Mouse (Mus musculus): ENCODE measurements around the gene Abhd18. TPM values are rescaled to one million over a fixed set of nuclear protein-coding genes. Genes with fewer than 3 reads are reported as not detected.
A peak's percentile ranks its signal among the peaks of the same experiment; 100 is the strongest.
"Not testable (repeated sequence)": the region's sequence is repeated elsewhere in the genome, so short reads cannot be mapped to it uniquely, and the experiment has no call there.

The Abhd18 gene
- polyA plus RNA-seq (2014; fragmentation: Nextera tagmentation; extraction: Ambion mirVana), result 7.7 and 8.1 TPM in 2 replicates

DNA sequence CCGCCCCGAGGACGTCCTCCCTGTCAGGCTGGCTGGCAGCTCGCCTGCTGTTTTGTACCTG lies at the start of gene Abhd18:
Gene Abhd18 (plus strand): TSS at position 14 of the 61 bp plus-strand sequence.
- peak within 1 kb of the TSS; percentile 56 for H3K4me3 ChIP-seq (ENCODE audit: low read depth, low read length)
- H3K4me2 ChIP-seq, result peak within 1 kb of the TSS; percentile 68
- not testable (repeated sequence) for H3K4me1 ChIP-seq (replicated peaks; ENCODE audit: control insufficient read depth, insufficient read depth, low read length); DNase-seq (ENCODE audit: low spot score); H3K9me3 ChIP-seq (ENCODE audit: control insufficient read depth, low read length); H3K36me3 ChIP-seq (ENCODE audit: control insufficient read depth, insufficient read depth, low read length); H3K27me3 ChIP-seq (replicated peaks; ENCODE audit: control insufficient read depth, insufficient read depth, low read length); ATAC-seq (replicated peaks; ENCODE audit: low FRiP score)
- peak within 1 kb of the TSS; percentile 52 for H3K27ac ChIP-seq (ENCODE audit: low read depth, low read length)
- H3K9ac ChIP-seq (ENCODE audit: low read depth, low read length), result peak within 1 kb of the TSS; percentile 75
- no CpG with 5 or more reads among the region's 4 CpGs for WGBS

DNA sequence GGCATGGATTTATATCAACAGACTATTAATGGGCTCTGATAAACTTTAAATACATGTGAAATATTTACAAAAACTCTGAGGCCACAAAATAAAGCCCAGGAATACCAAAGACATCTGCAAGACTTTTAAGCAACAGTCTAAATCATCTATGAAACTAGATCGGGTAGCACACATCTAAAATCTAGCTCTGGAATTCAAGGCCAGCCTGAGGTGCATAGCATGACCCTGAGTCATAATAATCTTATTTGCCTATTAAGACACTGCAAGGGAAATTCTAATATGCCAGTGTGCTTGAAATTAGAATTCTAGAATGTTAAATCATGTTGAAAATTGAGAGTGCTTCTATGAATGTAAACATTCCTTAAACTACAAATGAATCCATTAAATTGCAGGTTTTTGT lies 48.7 kb upstream of the Abhd18 start:
- H3K27ac ChIP-seq (ENCODE audit: low read depth, low read length), result no peak overlapping the region
- H3K4me2 ChIP-seq, result no peak overlapping the region
- 79% methylated on average over 1 of the region's 1 CpGs for WGBS
- no peaks in the 10 kb centered on the region for H3K27me3 ChIP-seq (replicated peaks; ENCODE audit: control insufficient read depth, insufficient read depth, low read length)
- H3K9me3 ChIP-seq (ENCODE audit: control insufficient read depth, low read length), result no peaks in the 10 kb centered on the region
- peaks cover 6% of the 10 kb centered on the region for H3K36me3 ChIP-seq (ENCODE audit: control insufficient read depth, insufficient read depth, low read length)
- ATAC-seq (replicated peaks; ENCODE audit: low FRiP score) (no peak), DNase-seq (ENCODE audit: low spot score) (no peak)
- peaks cover 11% of the 10 kb centered on the region for H3K4me1 ChIP-seq (replicated peaks; ENCODE audit: control insufficient read depth, insufficient read depth, low read length)
- H3K9ac ChIP-seq (ENCODE audit: low read depth, low read length), result no peak overlapping the region
- no peak overlapping the region for H3K4me3 ChIP-seq (ENCODE audit: low read depth, low read length)

DNA sequence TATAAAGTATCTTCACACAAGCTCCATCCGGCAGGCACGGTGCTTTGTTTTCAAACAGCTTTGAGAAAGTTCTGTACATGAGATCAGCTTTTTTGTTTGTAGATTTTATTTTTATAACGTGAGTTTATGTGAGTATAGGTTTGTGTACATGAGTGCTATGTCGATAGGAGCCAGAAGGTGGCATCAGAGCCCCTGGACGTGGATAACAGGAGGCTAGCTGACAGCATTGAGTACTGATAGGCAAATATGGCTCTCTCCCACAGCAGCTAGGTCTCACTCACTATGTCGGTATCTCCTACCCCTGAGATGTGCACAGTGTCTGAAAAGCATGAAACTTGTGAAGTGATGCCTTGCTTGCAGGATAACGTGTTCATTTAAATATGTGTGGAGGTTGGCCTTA lies 48.3 kb upstream of the Abhd18 start:
- Histone ChIP-seq H3K27me3 (replicated peaks; ENCODE audit: control insufficient read depth, insufficient read depth, low read length) (no peaks in the 10 kb centered on the region), H3K4me2 (peak overlapping the region; percentile 88; the same call in 1 of the 2 replicates), H3K4me1 (replicated peaks; ENCODE audit: control insufficient read depth, insufficient read depth, low read length) (peaks cover 11% of the 10 kb centered on the region), H3K4me3 (ENCODE audit: low read depth, low read length) (no peak overlapping the region), H3K9me3 (ENCODE audit: control insufficient read depth, low read length) (no peaks in the 10 kb centered on the region), H3K9ac (ENCODE audit: low read depth, low read length) (no peak overlapping the region), H3K36me3 (ENCODE audit: control insufficient read depth, insufficient read depth, low read length) (peaks cover 6% of the 10 kb centered on the region), H3K27ac (ENCODE audit: low read depth, low read length) (no peak overlapping the region)
- 0 out of 2 replicates have a peak, but pooled peaks have one; percentile 45 for ATAC-seq (replicated peaks; ENCODE audit: low FRiP score)
- DNase-seq (ENCODE audit: low spot score), result peak; percentile 56
- 30% methylated on average over 7 of the region's 7 CpGs for WGBS

DNA sequence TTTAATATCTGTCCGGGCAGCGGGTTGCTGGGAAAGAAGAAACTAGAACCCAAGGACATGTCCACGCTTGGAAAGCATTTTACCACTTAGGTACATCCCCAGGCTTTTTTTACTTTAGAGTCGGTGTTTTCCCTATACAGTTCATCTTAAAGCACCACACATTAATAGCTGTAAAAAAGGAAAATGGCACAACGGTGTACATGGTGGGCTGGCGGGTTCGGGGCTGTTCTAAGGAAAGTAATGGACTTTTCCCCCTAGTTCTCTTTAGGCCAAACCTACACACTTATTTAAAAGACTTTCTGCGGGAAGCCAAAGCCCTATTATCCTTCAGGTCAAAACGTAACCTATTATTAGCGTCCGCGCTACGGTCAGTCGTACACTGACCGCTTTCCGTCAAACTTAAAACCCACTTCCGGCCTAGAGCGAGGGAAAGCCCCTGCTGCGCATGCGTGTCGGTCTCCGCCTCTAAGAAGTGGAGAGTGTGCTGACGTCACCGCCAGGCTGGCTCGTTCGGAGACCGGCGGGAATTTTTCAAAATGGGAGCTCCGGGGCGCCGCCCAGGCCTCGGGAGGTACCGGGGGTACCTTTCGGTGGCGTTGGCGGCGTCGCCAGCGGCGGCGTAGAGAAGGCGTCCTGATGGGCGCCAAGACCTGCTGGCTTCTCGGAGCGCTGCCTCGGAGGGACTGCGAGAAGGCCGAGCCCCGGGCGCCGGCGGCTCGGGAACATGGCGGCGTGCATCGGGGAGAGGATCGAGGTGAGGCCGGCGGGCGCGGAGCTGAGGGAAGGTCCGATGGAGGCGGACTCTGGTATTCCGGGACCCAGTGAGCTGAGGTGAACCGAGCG lies 47.0 kb upstream of the Abhd18 start, which contains the start of gene Plk4:
Gene Plk4 (plus strand): TSS at position 490 of the 843 bp plus-strand sequence.
- 2% methylated on average over 66 of the region's 66 CpGs for WGBS
- Histone ChIP-seq H3K4me2 (peak within 1 kb of the TSS; percentile 88), H3K9me3 (ENCODE audit: control insufficient read depth, low read length) (no peaks in the 10 kb centered on the region), H3K9ac (ENCODE audit: low read depth, low read length) (peak within 1 kb of the TSS; percentile 98), H3K36me3 (ENCODE audit: control insufficient read depth, insufficient read depth, low read length) (peaks cover 6% of the 10 kb centered on the region), H3K27me3 (replicated peaks; ENCODE audit: control insufficient read depth, insufficient read depth, low read length) (no peaks in the 10 kb centered on the region), H3K4me3 (ENCODE audit: low read depth, low read length) (peak within 1 kb of the TSS; percentile 85), H3K4me1 (replicated peaks; ENCODE audit: control insufficient read depth, insufficient read depth, low read length) (peaks cover 11% of the 10 kb centered on the region), H3K27ac (ENCODE audit: low read depth, low read length) (peak within 1 kb of the TSS; percentile 86)
- DNase-seq (ENCODE audit: low spot score) (peak; percentile 92), ATAC-seq (replicated peaks; ENCODE audit: low FRiP score) (peak; percentile 93)

DNA sequence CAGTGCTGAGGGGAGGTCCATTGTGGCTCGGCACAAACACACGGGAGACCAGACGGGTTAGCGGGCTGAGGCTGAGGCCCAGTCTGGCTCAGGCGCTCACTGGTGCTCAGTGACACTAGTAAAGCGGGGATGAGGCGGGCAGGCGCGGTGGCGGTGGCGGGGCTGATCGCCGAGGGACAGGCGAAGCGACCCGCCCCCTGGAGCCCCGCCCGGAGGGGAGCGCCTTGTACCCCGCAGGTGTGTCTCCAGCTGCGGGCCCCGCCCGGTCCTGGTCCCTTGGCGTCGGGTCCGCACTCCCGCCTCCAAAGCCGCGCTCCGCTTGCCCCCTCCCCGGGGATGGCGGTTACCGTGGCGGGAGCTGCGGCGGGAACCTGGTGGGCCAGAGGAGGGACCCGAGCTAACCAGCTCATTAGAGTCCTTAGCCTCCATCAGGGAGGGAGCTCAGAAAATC lies 46.4 kb upstream of the Abhd18 start:
- Histone ChIP-seq H3K27ac (ENCODE audit: low read depth, low read length) (peak overlapping the region; percentile 86), H3K4me3 (ENCODE audit: low read depth, low read length) (peak overlapping the region; percentile 85), H3K9ac (ENCODE audit: low read depth, low read length) (peak overlapping the region; percentile 98), H3K36me3 (ENCODE audit: control insufficient read depth, insufficient read depth, low read length) (peaks cover 12% of the 10 kb centered on the region), H3K9me3 (ENCODE audit: control insufficient read depth, low read length) (no peaks in the 10 kb centered on the region), H3K27me3 (replicated peaks; ENCODE audit: control insufficient read depth, insufficient read depth, low read length) (no peaks in the 10 kb centered on the region), H3K4me2 (peak overlapping the region; percentile 88), H3K4me1 (replicated peaks; ENCODE audit: control insufficient read depth, insufficient read depth, low read length) (peaks cover 11% of the 10 kb centered on the region)
- WGBS, result under 1% methylated on average over 35 of the region's 37 CpGs
- DNase-seq (ENCODE audit: low spot score) (peak; percentile 72), ATAC-seq (replicated peaks; ENCODE audit: low FRiP score) (peak; percentile 85)

DNA sequence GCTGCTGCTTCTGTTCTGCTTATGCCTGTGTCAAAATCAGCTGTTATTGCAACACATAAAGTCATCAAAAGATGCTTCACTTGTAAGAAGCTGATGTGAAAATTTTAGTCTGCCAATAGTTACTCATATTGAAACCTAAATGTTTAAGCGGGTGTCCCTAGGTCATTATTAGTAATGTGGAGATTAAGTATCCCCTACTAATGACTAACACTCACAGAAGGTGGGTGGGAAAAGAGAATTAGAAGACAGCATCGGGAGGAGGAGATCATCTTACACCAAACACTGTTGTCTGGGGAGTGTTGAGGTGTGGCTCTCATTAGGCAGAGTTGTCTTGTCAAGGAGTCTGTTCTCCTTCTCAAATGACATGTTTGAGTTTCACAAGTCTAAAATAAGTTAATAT lies 39.9 kb upstream of the Abhd18 start:
- no peak overlapping the region for H3K27ac ChIP-seq (ENCODE audit: low read depth, low read length)
- no peak overlapping the region for H3K9ac ChIP-seq (ENCODE audit: low read depth, low read length)
- H3K36me3 ChIP-seq (ENCODE audit: control insufficient read depth, insufficient read depth, low read length), result peaks cover 40% of the 10 kb centered on the region
- 76% methylated on average over 2 of the region's 2 CpGs for WGBS
- H3K4me3 ChIP-seq (ENCODE audit: low read depth, low read length), result no peak overlapping the region
- H3K27me3 ChIP-seq (replicated peaks; ENCODE audit: control insufficient read depth, insufficient read depth, low read length), result no peaks in the 10 kb centered on the region
- peaks cover 2% of the 10 kb centered on the region for H3K4me1 ChIP-seq (replicated peaks; ENCODE audit: control insufficient read depth, insufficient read depth, low read length)
- no peak overlapping the region for H3K4me2 ChIP-seq
- no peaks in the 10 kb centered on the region for H3K9me3 ChIP-seq (ENCODE audit: control insufficient read depth, low read length)
- DNase-seq (ENCODE audit: low spot score) (no peak), ATAC-seq (replicated peaks; ENCODE audit: low FRiP score) (no peak)

GRCm38 (mm10) chr3:40808686-40809085 lies 38.1 kb upstream of the Abhd18 start:
- peaks cover 41% of the 10 kb centered on the region for H3K36me3 ChIP-seq (ENCODE audit: control insufficient read depth, insufficient read depth, low read length)
- WGBS, result 94% methylated on average over 10 of the region's 10 CpGs
- ATAC-seq (replicated peaks; ENCODE audit: low FRiP score), result no peak

DNA sequence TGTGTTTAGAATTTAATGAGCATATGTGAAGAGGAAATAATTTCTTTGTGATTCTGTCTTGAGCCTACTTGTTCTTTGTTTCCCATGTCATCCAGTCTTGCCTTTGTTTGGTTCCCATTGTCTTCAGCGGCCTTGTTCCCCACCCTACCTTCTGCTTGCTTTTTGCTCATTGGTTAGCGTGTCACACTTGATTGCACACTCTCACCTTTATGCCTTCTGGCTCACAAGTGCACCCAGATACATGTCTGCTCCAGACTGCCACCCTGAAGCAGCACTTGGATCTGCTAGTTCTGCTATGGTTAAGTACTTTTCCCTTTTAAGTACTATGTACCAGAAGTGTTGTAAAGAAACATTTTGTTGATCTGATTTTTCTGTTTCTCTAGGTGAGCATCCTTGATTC lies 36.9 kb upstream of the Abhd18 start:
- no peak overlapping the region for H3K9ac ChIP-seq (ENCODE audit: low read depth, low read length)
- 86% methylated on average over 2 of the region's 2 CpGs for WGBS
- H3K36me3 ChIP-seq (ENCODE audit: control insufficient read depth, insufficient read depth, low read length), result peaks cover 42% of the 10 kb centered on the region
- no peak overlapping the region for H3K4me3 ChIP-seq (ENCODE audit: low read depth, low read length)
- DNase-seq (ENCODE audit: low spot score), result no peak
- no peak for ATAC-seq (replicated peaks; ENCODE audit: low FRiP score)
- no peaks in the 10 kb centered on the region for H3K27me3 ChIP-seq (replicated peaks; ENCODE audit: control insufficient read depth, insufficient read depth, low read length)
- no peaks in the 10 kb centered on the region for H3K9me3 ChIP-seq (ENCODE audit: control insufficient read depth, low read length)
- no peaks in the 10 kb centered on the region for H3K4me1 ChIP-seq (replicated peaks; ENCODE audit: control insufficient read depth, insufficient read depth, low read length)
- no peak overlapping the region for H3K27ac ChIP-seq (ENCODE audit: low read depth, low read length)
- no peak overlapping the region for H3K4me2 ChIP-seq

More at GRCm38 (mm10) chr3:40808686-40809085, 38.1 kb upstream of the Abhd18 start:
- Histone ChIP-seq H3K4me3 (ENCODE audit: low read depth, low read length) (no peak overlapping the region), H3K4me2 (no peak overlapping the region), H3K27ac (ENCODE audit: low read depth, low read length) (no peak overlapping the region), H3K9ac (ENCODE audit: low read depth, low read length) (no peak overlapping the region), H3K4me1 (replicated peaks; ENCODE audit: control insufficient read depth, insufficient read depth, low read length) (no peaks in the 10 kb centered on the region), H3K9me3 (ENCODE audit: control insufficient read depth, low read length) (no peaks in the 10 kb centered on the region), H3K27me3 (replicated peaks; ENCODE audit: control insufficient read depth, insufficient read depth, low read length) (no peaks in the 10 kb centered on the region)
- DNase-seq (ENCODE audit: low spot score), result no peak

DNA sequence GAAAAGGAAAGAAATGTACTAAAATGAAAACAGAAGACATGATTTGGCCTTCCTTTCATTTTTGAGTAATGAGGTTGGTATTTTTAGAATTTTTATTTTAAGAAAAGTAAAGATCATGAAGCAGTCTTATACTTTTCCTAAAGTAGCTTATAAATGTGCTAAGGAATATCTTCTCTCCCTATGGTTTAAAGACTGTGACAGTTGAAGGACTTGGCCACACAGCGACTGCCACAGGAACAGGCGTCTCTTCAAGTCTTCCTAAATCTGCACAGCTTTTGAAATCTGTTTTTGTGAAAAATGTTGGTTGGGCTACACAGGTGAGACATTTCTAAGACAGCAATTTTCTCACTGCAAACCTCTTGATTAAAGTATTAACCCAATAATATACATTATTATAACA lies 33.5 kb upstream of the Abhd18 start:
- Histone ChIP-seq H3K4me2 (no peak overlapping the region), H3K9ac (ENCODE audit: low read depth, low read length) (no peak overlapping the region), H3K4me3 (ENCODE audit: low read depth, low read length) (no peak overlapping the region), H3K36me3 (ENCODE audit: control insufficient read depth, insufficient read depth, low read length) (peaks cover 36% of the 10 kb centered on the region), H3K9me3 (ENCODE audit: control insufficient read depth, low read length) (no peaks in the 10 kb centered on the region), H3K27ac (ENCODE audit: low read depth, low read length) (no peak overlapping the region), H3K4me1 (replicated peaks; ENCODE audit: control insufficient read depth, insufficient read depth, low read length) (no peaks in the 10 kb centered on the region), H3K27me3 (replicated peaks; ENCODE audit: control insufficient read depth, insufficient read depth, low read length) (no peaks in the 10 kb centered on the region)
- 93% methylated on average over 2 of the region's 2 CpGs for WGBS
- DNase-seq (ENCODE audit: low spot score) (no peak), ATAC-seq (replicated peaks; ENCODE audit: low FRiP score) (no peak)

All from liver, embryonic 11.5 days (tissue).